Mouse (Mus musculus) hindbrain, embryonic 13.5 days (tissue): ENCODE data around the gene Arl6ip6. TPM values are rescaled to one million over a fixed set of nuclear protein-coding genes. Genes with fewer than 3 reads are reported as not detected.

Experiments
- ATAC-seq: fragments of 200-750 bp; cut with Nextera tagmentation; 2 replicates; pipeline ENCODE4 v1.8.0; 2017; ENCODE audit warnings: moderate TSS enrichment; ENCODE audit not compliant: low FRiP score
- H3K27ac ChIP-seq: fragments of 300-500 bp; sonication (generic); 2 replicates; pipeline ENCODE4 v1.5.1; 2015; ENCODE audit warnings: inconsistent platforms, mild to moderate bottlenecking, moderate library complexity
- H3K27me3 ChIP-seq: fragments of 300-500 bp; sonication (generic); 2 replicates; pipeline ENCODE4 v1.6.1; 2015; ENCODE audit warnings: mild to moderate bottlenecking, inconsistent platforms
- H3K36me3 ChIP-seq: fragments of 300-500 bp; sonication (generic); 2 replicates; pipeline ENCODE4 v1.6.1; 2015; ENCODE audit warnings: mild to moderate bottlenecking, inconsistent platforms
- H3K4me1 ChIP-seq: fragments of 300-500 bp; sonication (generic); replicated peaks from 2 replicates; pipeline ENCODE4 v1.6.1; 2015; ENCODE audit warnings: inconsistent platforms
- H3K4me2 ChIP-seq: fragments of 300-500 bp; sonication (generic); 2 replicates; pipeline ENCODE4 v1.6.1; 2015; ENCODE audit warnings: inconsistent platforms, mild to moderate bottlenecking, moderate library complexity
- H3K4me3 ChIP-seq: fragments of 300-500 bp; sonication (generic); 2 replicates; pipeline ENCODE4 v1.5.1; 2015; ENCODE audit warnings: mild to moderate bottlenecking, inconsistent platforms
- H3K9ac ChIP-seq: fragments of 300-500 bp; sonication (generic); 2 replicates; pipeline ENCODE4 v1.6.1; 2015; ENCODE audit warnings: mild to moderate bottlenecking, inconsistent platforms
- H3K9me3 ChIP-seq: fragments of 300-500 bp; sonication (generic); 2 replicates; pipeline ENCODE4 v1.6.1; 2016; ENCODE audit warnings: inconsistent platforms
- WGBS: fragments of 180-500 bp; shearing (Covaris S2); methylation state at CpG from one replicate; pipeline ENCODE4 v1.1.7; 2015; 5-methylcytosine and 5-hydroxymethylcytosine counted together
- polyA plus RNA-seq: library from polyadenylated mRNA; unstranded; fragments of >200 nt; fragmentation: Nextera tagmentation; extraction: Ambion mirVana; gene quantifications from 2 replicates; pipeline ENCODE4 v1.2.1, GENCODE M21; 2015

Arl6ip6 gene
- 37.7 and 41.8 TPM in 2 replicates for polyA plus RNA-seq

DNA sequence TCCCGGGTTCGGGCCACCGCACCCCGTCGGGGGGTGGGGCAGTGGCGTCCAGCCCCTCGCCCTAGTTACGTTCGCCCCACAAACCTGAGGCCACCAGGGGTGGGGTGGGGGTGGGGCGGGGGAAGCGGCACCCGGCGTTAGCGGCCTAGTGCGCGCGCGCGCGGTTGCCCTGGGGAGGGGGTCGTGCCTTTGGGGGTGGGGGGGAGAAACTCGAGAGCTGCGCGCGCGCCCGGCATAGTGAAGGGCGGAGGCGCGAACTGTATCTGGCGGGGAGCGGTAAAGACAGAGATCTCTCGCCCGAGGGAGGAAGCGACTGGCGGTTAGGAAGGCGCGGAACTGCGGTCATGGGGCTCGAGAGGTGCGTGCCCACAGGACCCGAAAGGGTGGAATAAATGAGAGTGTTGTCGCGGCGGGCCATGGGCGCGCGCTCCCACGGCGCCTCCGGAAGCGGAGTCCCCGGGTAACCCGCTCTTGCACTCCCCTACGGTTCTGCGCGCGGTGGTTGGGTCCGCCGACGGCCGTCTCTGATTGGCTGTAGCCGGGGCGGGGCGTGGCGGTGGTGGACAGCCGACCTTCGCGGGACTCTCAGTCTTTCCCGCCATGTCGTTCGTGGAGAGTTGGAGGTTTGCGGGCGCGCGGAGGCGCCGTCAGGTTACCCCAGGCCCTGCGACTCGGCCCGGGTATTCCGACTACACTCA is at the start of gene Arl6ip6:
TSS of gene Arl6ip6 (plus strand) at position 204 of the 698 bp plus-strand sequence.
- Histone ChIP-seq H3K4me3 (peak within 1 kb of the TSS; percentile 79), H3K4me1 (peaks cover 24% of the 10 kb centered on the region), H3K27me3 (no peaks in the 10 kb centered on the region), H3K36me3 (peaks cover 16% of the 10 kb centered on the region), H3K9ac (peak within 1 kb of the TSS; percentile 85), H3K27ac (peak within 1 kb of the TSS; percentile 96), H3K9me3 (no peaks in the 10 kb centered on the region), H3K4me2 (peak within 1 kb of the TSS; percentile 78)
- under 1% methylated on average over 76 of the region's 82 CpGs for WGBS
- peak; percentile 91 for ATAC-seq

DNA sequence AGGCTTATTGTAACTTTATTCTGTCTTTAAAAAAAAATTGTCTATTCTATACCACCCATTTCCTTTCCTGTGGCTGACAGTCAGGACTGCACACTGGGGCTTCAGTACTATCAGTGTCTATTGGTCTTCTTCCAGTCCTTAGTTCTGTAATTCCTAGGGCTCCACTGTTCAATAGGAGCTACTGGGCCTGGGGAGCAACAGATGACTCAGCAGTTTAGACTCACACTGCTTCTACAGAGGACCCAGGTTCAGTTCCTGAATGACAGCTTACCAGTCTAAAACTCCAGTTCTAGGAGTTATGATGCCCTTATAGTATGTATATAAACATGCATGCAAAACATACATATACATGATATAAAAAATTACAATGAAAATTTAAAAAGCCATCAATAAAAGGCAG is 44.7 kb upstream of the Arl6ip6 start:
- H3K9ac ChIP-seq = no peak overlapping the region
- H3K4me3 ChIP-seq = no peak overlapping the region
- H3K4me2 ChIP-seq = no peak overlapping the region
- H3K36me3 ChIP-seq = peaks cover 42% of the 10 kb centered on the region
- H3K9me3 ChIP-seq = no peaks in the 10 kb centered on the region
- H3K4me1 ChIP-seq = no peaks in the 10 kb centered on the region
- ATAC-seq = no peak
- H3K27ac ChIP-seq = no peak overlapping the region
- H3K27me3 ChIP-seq = no peaks in the 10 kb centered on the region

DNA sequence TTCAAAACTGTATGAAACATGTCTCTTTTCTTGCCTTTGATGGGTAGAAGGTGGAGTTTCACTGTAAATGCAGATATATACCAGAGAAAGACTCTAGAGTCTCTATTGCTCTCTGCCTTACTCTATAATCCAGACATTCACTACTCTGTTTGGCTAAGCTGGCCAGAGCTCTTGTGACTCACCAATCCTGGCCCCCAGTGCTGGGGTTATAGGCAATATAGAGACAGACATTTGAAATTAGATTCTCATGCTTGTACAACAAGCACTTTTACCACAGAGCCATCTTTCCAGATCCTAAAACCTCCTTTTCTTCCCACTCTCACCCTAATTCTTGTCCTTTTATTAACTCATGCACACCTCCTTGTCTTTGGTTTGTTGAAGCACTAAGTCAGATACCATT is 17.6 kb upstream of the Arl6ip6 start:
- Histone ChIP-seq H3K36me3 (peaks cover 24% of the 10 kb centered on the region), H3K9me3 (no peaks in the 10 kb centered on the region), H3K27ac (no peak overlapping the region), H3K27me3 (no peaks in the 10 kb centered on the region), H3K9ac (no peak overlapping the region), H3K4me2 (no peak overlapping the region), H3K4me3 (no peak overlapping the region), H3K4me1 (no peaks in the 10 kb centered on the region)
- no peak for ATAC-seq

DNA sequence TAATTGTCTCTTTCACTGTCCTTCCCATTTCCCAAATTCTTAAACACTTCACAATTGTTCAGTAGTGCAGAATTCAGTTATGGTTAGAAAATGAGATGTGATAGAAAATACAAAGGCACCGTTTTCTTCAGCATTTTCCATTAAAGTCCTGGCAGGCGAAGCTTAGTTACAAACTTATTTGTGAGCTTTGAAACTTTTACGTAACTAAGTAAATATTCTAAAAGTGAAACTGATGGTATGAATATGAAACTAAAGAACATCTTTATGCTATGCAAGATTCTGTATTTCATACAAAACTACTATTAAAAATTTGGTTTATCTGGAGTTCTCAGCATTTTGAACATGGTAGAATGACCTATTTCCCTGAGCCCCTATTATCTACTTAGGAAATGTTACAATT is 12.6 kb upstream of the Arl6ip6 start:
- Histone ChIP-seq H3K4me1 (peaks cover 4% of the 10 kb centered on the region), H3K27ac (no peak overlapping the region)
- 93% methylated on average over 3 of the region's 3 CpGs for WGBS

DNA sequence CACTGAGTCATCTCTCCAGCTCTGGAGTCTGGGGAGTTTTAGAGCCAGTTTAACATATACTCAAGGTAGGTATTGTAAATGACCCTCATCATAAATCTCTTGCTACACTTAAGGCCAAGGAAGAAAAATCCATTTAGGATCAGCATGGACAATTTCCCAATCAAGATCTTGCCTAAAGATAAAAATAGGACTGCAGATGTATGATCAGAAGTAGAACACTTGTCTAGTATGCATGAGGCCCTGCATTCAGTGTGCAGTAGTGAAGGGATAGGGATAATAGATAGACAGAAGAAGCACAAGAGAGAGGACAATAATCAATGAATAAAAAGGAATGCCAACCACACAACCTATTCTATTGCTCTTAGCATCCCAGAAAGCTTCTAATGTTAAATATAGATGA is 11.7 kb upstream of the Arl6ip6 start:
- no peak overlapping the region for H3K4me3 ChIP-seq
- H3K9ac ChIP-seq = no peak overlapping the region
- H3K4me1 ChIP-seq = peaks cover 4% of the 10 kb centered on the region
- no peak overlapping the region for H3K4me2 ChIP-seq
- no peak overlapping the region for H3K27ac ChIP-seq
- no peaks in the 10 kb centered on the region for H3K9me3 ChIP-seq
- no peak for ATAC-seq
- H3K36me3 ChIP-seq = peaks cover 11% of the 10 kb centered on the region
- H3K27me3 ChIP-seq = no peaks in the 10 kb centered on the region

More for the DNA sequence above, 12.6 kb upstream of the Arl6ip6 start:
- no peak for ATAC-seq
- H3K9ac ChIP-seq = no peak overlapping the region
- no peaks in the 10 kb centered on the region for H3K27me3 ChIP-seq
- no peak overlapping the region for H3K4me3 ChIP-seq
- peaks cover 16% of the 10 kb centered on the region for H3K36me3 ChIP-seq
- no peaks in the 10 kb centered on the region for H3K9me3 ChIP-seq
- H3K4me2 ChIP-seq = no peak overlapping the region

DNA sequence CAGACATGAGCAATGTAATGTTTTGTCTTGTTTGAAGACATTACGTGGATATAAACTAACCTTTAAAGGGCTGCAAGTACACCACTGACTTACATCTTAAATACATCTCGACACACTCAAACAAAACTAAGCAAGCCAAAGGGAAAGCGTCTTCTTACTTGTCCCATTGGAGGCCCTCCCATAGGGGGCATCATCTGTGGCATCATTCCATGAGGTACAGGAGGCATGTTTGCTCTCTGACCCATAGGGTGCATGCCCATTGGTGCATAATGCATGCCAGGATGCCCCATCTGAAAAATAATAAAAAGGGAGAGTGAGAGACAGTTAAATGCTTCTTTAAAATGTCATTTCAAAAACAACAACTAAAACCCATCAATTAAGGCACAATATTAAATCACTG is 1.7 kb upstream of the Arl6ip6 start:
- Histone ChIP-seq H3K9ac (0 out of 2 replicates have a peak overlapping the region, but pooled peaks have one; percentile 14), H3K4me2 (peak overlapping the region; percentile 67), H3K27ac (no peak overlapping the region), H3K27me3 (no peaks in the 10 kb centered on the region), H3K9me3 (no peaks in the 10 kb centered on the region), H3K4me3 (peak overlapping the region; percentile 79), H3K4me1 (peaks cover 21% of the 10 kb centered on the region), H3K36me3 (peaks cover 3% of the 10 kb centered on the region; the same call in 1 of the 2 replicates)
- ATAC-seq = no peak
- 64% methylated on average over 3 of the region's 3 CpGs for WGBS

DNA sequence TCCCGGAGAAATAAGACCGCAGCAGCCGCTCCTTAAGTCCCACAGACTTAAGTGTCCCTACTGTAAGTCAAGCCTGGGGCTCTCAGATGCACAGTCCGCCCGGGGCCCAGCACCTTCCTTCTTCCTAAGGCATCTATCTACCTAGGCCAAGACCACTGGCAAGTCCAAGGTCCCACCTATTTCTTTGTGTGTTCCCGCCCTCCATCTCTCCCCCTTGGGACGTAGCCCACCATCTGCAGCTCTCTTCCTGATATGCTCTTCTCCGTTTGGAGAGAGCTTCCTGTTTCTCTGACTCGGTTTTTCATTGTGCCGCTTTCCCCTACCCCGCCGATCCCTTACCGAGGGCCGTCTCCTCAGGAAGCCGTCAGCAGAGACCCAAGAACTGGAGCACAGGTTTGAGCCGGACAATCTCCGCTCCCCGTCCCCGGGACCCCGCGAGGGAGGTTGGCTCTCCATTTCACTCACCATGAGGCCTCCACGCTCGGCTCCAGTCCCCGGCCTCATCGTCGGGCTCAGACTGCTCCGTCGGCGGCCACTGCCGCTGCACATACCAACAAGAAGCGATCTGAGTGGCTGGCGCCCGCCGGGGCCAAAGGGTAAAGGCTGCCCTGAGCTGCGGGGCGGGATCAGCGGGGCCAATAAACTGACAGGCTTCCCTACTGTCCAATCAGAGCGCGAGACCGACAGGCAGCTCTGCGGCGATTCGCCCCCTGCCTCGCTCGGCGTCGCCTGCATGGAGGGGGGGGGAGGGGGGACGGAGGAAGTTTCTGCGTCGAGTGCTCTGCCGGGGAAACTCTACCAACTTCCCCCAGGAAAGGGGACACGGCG is 628 bp upstream of the Arl6ip6 start, which contains the start of gene Prpf40a:
TSS of gene Prpf40a (minus strand) at position 601 of the 828 bp plus-strand sequence.
- no peaks in the 10 kb centered on the region for H3K9me3 ChIP-seq
- WGBS = under 1% methylated on average over 53 of the region's 53 CpGs
- H3K4me3 ChIP-seq = peak within 1 kb of the TSS; percentile 79
- peaks cover 24% of the 10 kb centered on the region for H3K4me1 ChIP-seq
- peak; percentile 97 for ATAC-seq
- peak within 1 kb of the TSS; percentile 78 for H3K4me2 ChIP-seq
- H3K27me3 ChIP-seq = no peaks in the 10 kb centered on the region
- peaks cover 12% of the 10 kb centered on the region for H3K36me3 ChIP-seq
- H3K9ac ChIP-seq = peak within 1 kb of the TSS; percentile 85
- H3K27ac ChIP-seq = peak within 1 kb of the TSS; percentile 96

DNA sequence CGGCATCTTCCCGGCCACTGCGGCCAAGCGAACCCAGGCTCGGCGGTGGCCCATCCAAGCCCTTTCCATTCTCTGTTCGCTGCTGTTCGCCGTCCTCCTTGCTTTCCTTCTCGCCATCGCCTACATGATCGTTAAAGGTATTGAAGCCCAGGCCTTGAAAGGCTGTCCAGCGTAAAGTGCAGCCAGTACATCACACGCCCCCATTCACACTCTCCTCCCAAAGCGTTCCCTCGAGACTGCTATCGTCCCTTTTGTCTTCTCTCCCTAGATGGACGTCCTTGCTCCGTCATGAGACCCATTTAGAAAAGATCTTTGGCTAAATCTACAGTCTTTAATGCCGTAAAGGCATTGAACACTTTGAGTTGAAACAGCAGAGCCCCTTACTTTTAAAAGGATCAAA is 860 bp downstream of the Arl6ip6 start:
- Histone ChIP-seq H3K4me3 (peak overlapping the region; percentile 79), H3K36me3 (peaks cover 21% of the 10 kb centered on the region), H3K27ac (peak overlapping the region; percentile 96), H3K4me2 (peak overlapping the region; percentile 78), H3K9me3 (no peaks in the 10 kb centered on the region), H3K9ac (peak overlapping the region; percentile 85), H3K4me1 (peaks cover 24% of the 10 kb centered on the region), H3K27me3 (no peaks in the 10 kb centered on the region)
- under 1% methylated on average over 20 of the region's 20 CpGs for WGBS
- peak; percentile 2 for ATAC-seq

DNA sequence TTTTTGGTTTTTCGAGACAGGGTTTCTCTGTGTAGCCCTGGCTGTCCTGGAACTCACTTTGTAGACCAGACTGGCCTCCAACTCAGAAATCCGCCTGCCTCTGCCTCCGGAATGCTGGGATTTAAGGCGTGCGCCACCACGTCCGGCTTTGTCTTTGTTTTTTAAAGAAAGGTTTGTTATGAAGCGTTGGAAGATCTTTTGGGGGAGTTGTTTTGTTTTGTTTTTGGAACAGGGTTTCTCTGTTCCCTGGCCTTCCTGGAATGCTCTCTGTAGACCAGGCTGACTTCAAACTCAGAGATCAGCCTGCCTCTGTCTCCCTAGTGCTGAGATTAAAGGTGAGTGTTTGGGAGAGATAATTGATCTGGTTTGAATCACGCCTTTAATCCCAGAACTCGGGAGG is 4.9 kb downstream of the Arl6ip6 start:
- Histone ChIP-seq H3K4me3 (no peak overlapping the region), H3K27me3 (no peaks in the 10 kb centered on the region), H3K36me3 (peaks cover 30% of the 10 kb centered on the region), H3K27ac (no peak overlapping the region), H3K9me3 (no peaks in the 10 kb centered on the region), H3K4me1 (peaks cover 14% of the 10 kb centered on the region), H3K4me2 (no peak overlapping the region), H3K9ac (no peak overlapping the region)
- no peak for ATAC-seq
- WGBS = 95% methylated on average over 10 of the region's 10 CpGs

DNA sequence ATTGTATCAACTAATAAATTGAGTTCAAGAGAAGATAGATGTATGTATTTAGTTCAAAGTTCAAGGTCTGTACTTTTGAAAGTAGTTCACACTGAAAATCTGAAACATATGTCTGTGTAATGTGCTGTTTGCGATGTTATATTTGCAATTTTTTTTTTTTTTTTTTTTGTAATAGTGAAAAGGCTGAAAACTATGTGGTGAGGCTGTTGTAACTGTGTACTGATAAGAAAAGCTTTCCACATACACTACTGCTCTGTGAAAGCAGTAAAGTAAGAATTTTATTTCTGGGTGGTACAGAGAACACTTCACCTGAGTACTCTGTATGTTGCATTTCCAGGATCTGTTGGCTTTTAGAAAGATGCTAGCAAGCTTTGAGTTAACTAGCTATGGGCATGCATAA is 7.7 kb downstream of the Arl6ip6 start:
- Histone ChIP-seq H3K36me3 (peaks cover 30% of the 10 kb centered on the region), H3K4me2 (no peak overlapping the region), H3K27me3 (no peaks in the 10 kb centered on the region), H3K4me1 (peaks cover 4% of the 10 kb centered on the region), H3K9me3 (no peaks in the 10 kb centered on the region), H3K27ac (no peak overlapping the region), H3K9ac (no peak overlapping the region), H3K4me3 (no peak overlapping the region)
- no peak for ATAC-seq
- 94% methylated on average over 1 of the region's 1 CpGs for WGBS

DNA sequence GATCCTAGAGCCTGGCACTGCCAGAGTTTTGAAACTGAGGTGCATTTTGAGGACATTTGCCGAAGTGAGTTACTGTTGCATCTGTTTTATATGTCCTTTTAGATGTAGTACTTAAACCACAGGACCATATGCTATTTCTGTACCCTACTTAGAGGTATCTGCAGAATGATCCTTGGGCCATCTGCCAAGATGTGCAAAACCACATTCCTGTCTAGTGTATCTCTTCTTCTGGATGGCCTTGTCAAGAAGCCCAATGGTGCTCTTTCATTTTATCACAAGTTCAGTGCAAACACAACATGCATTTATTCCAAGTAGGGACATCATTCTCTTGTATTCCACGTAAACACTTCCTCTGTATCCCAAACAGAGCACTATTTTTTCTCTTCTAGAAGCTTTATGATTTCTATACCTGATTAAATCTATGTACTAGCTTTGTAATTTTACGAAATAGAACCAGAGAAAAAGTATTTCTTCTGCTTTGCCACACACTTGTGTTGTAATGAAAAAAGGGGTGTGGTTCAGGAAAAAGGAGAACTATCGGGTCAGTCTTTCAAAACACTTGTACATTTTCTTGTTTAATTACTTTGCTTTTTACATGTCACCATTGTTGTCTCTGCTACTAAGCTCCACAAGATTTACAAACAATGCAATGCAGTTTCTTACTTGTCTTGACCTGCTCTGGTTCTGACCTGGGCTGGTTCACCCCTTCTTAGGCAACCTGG is 8.8 kb downstream of the Arl6ip6 start:
- H3K4me2 ChIP-seq = no peak overlapping the region
- H3K4me1 ChIP-seq = no peaks in the 10 kb centered on the region
- no peaks in the 10 kb centered on the region for H3K27me3 ChIP-seq
- no peak overlapping the region for H3K27ac ChIP-seq
- 95% methylated on average over 4 of the region's 4 CpGs for WGBS
- H3K4me3 ChIP-seq = no peak overlapping the region
- peaks cover 27% of the 10 kb centered on the region for H3K36me3 ChIP-seq
- ATAC-seq = no peak
- H3K9ac ChIP-seq = no peak overlapping the region
- no peaks in the 10 kb centered on the region for H3K9me3 ChIP-seq
